In the genomic region with DNA sequence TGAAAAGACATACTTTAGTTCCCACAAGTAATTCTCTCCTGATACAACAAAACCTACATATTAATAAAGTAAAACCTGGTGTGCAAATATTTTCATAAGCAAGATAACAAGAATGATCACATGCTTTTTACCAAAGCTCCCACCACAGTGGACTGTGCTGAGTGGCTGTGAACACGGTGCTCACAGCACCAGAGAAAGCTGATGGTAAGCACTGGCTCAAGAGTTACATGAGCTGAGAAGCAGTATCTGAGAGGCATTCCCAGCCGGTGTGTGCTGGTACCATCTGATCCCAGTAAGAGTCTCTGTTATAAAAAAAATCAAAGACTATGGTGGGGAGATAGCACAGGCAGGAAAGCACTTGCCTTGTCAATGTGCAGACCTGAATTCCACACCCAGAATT, we compare ENCODE assay signal across 14 mouse cellular contexts.
"Had no signal": no experiment of that assay in that cellular context is flagged by ENCODE, and none has a peak within 500 bp of the region (broad histone marks: within the 10 kb centered on the region; RNA-seq: fewer than 3 reads in every experiment).

No protein-coding gene starts in this region.

- H3K4me2 ChIP-seq: limb, embryonic 13.5 days; midbrain, embryonic 12.5 days; neural tube, embryonic 13.5 days had no signal

- H3K9ac ChIP-seq: limb, embryonic 13.5 days; liver, embryonic 14.5 days; midbrain, embryonic 12.5 days; neural tube, embryonic 13.5 days had no signal

- H3K9me3 ChIP-seq: limb, embryonic 13.5 days; midbrain, embryonic 12.5 days; neural tube, embryonic 13.5 days had no signal

- DNase-seq: kidney, postnatal 36 days; layer of hippocampus, adult 9-11 months; layer of hippocampus, postnatal 36 days; left cerebral cortex, postnatal 4 days; lung, adult 18-20 months; retina, postnatal 1 day; spleen, adult 18-20 months; thymus, adult 18-20 months; thymus, postnatal 14 days had no signal

- H3K27ac ChIP-seq: limb, embryonic 13.5 days; liver, embryonic 14.5 days; midbrain, embryonic 12.5 days; neural tube, embryonic 13.5 days had no signal

- H3K4me1 ChIP-seq: midbrain, embryonic 12.5 days had no signal

- H3K27me3 ChIP-seq: limb, embryonic 13.5 days; midbrain, embryonic 12.5 days; neural tube, embryonic 13.5 days had no signal

- H3K4me3 ChIP-seq: limb, embryonic 13.5 days; midbrain, embryonic 12.5 days; neural tube, embryonic 13.5 days had no signal

- ATAC-seq: midbrain, embryonic 16.5 days had no signal

- H3K36me3 ChIP-seq: limb, embryonic 13.5 days; midbrain, embryonic 12.5 days; neural tube, embryonic 13.5 days had no signal
